Mouse (Mus musculus) hindbrain, embryonic 13.5 days (tissue): ENCODE measurements around the gene Ttc39b. TPM values are rescaled to one million over a fixed set of nuclear protein-coding genes. Genes with fewer than 3 reads are reported as not detected.

Experiments
- ATAC-seq: fragments of 200-750 bp; cut with Nextera tagmentation; 2 replicates; pipeline ENCODE4 v1.8.0; 2017; ENCODE audit warnings: moderate TSS enrichment; ENCODE audit not compliant: low FRiP score
- H3K27ac ChIP-seq: fragments of 300-500 bp; sonication (generic); 2 replicates; pipeline ENCODE4 v1.5.1; 2015; ENCODE audit warnings: inconsistent platforms, mild to moderate bottlenecking, moderate library complexity
- H3K27me3 ChIP-seq: fragments of 300-500 bp; sonication (generic); 2 replicates; pipeline ENCODE4 v1.6.1; 2015; ENCODE audit warnings: mild to moderate bottlenecking, inconsistent platforms
- H3K36me3 ChIP-seq: fragments of 300-500 bp; sonication (generic); 2 replicates; pipeline ENCODE4 v1.6.1; 2015; ENCODE audit warnings: mild to moderate bottlenecking, inconsistent platforms
- H3K4me1 ChIP-seq: fragments of 300-500 bp; sonication (generic); replicated peaks from 2 replicates; pipeline ENCODE4 v1.6.1; 2015; ENCODE audit warnings: inconsistent platforms
- H3K4me2 ChIP-seq: fragments of 300-500 bp; sonication (generic); 2 replicates; pipeline ENCODE4 v1.6.1; 2015; ENCODE audit warnings: inconsistent platforms, mild to moderate bottlenecking, moderate library complexity
- H3K4me3 ChIP-seq: fragments of 300-500 bp; sonication (generic); 2 replicates; pipeline ENCODE4 v1.5.1; 2015; ENCODE audit warnings: mild to moderate bottlenecking, inconsistent platforms
- H3K9ac ChIP-seq: fragments of 300-500 bp; sonication (generic); 2 replicates; pipeline ENCODE4 v1.6.1; 2015; ENCODE audit warnings: mild to moderate bottlenecking, inconsistent platforms
- H3K9me3 ChIP-seq: fragments of 300-500 bp; sonication (generic); 2 replicates; pipeline ENCODE4 v1.6.1; 2016; ENCODE audit warnings: inconsistent platforms
- WGBS: fragments of 180-500 bp; shearing (Covaris S2); methylation state at CpG from one replicate; pipeline ENCODE4 v1.1.7; 2015; 5-methylcytosine and 5-hydroxymethylcytosine counted together
- polyA plus RNA-seq: library from polyadenylated mRNA; unstranded; fragments of >200 nt; fragmentation: Nextera tagmentation; extraction: Ambion mirVana; gene quantifications from 2 replicates; pipeline ENCODE4 v1.2.1, GENCODE M21; 2015

Ttc39b gene
- 5.3 and 5.5 TPM in 2 replicates for polyA plus RNA-seq

DNA sequence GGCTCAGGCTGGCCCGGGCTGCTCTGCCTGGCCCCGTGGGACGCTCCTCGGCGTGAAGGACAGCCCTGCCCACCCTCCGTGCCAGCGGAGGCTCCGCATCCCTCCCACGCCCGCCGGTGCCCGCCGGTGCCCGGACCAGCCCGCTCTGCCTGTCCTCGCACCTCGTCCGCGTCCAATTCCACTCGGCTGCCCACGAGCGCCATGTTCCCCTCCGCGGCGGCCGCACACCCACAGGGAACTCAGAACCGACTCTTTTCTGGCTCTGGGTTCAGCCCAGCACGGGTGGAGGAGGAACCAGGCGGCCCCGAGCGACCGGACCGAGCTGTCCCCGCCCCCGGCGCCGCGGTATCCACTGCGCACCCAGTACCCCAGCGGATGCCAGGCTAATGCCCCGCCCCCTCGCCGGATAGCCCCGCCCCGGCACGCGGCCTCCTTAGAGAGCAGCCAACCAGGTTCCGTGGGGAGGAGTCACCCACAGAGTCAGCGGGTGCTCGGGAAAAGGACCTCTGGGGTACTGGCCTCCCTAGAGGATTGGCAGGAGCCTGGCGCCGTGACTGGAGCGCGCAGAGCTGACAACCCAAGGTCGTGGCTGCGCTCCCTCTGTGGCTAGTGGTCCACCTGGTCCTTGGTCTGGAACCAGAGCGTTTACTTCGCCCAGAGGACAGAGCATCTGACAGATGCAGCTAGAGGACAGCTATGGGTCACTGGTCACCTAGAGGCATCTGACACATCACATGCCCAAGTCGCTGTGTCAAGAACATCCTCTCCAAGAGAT lies at the start of gene Ttc39b:
Ttc39b (minus strand) TSS at position 346 of the 775 bp plus-strand sequence.
- under 1% methylated on average over 59 of the region's 59 CpGs for WGBS
- no peaks in the 10 kb centered on the region for H3K9me3 ChIP-seq
- peak within 1 kb of the TSS; percentile 71 for H3K4me3 ChIP-seq
- ATAC-seq = peak; percentile 98
- peak within 1 kb of the TSS; percentile 99 for H3K4me2 ChIP-seq
- no peaks in the 10 kb centered on the region for H3K36me3 ChIP-seq
- peaks cover 15% of the 10 kb centered on the region; the same call in 1 of the 2 replicates for H3K4me1 ChIP-seq
- no peak within 1 kb of the TSS; the same call in 1 of the 2 replicates for H3K27ac ChIP-seq
- H3K27me3 ChIP-seq = peaks cover 14% of the 10 kb centered on the region; the same call in 1 of the 2 replicates
- H3K9ac ChIP-seq = peak within 1 kb of the TSS; percentile 75

DNA sequence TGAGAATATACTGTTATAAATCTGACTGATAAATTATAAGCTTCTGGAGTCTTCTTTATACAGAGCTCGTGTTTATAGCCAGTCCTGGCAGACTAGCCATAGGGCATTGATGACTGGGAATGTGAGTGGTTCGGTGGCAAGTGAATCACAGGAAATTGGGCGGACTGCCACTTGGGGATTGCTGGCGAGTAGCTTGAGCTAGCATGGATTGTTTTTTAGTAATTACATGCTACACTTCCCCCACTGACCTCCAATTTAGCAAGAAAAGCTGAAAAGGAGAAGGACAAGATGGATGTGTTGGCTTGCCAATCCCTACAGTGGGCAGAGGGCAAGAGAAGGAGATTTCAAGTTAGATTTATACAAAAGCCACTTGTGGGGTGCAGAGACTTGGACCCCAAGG lies 49.3 kb upstream of the Ttc39b start:
- H3K27me3 ChIP-seq = no peaks in the 10 kb centered on the region
- no peaks in the 10 kb centered on the region for H3K4me1 ChIP-seq
- H3K9me3 ChIP-seq = no peaks in the 10 kb centered on the region
- H3K9ac ChIP-seq = no peak overlapping the region
- no peak overlapping the region for H3K27ac ChIP-seq
- 67% methylated on average over 4 of the region's 4 CpGs for WGBS
- no peak overlapping the region for H3K4me2 ChIP-seq
- no peaks in the 10 kb centered on the region for H3K36me3 ChIP-seq
- H3K4me3 ChIP-seq = no peak overlapping the region
- no peak for ATAC-seq

DNA sequence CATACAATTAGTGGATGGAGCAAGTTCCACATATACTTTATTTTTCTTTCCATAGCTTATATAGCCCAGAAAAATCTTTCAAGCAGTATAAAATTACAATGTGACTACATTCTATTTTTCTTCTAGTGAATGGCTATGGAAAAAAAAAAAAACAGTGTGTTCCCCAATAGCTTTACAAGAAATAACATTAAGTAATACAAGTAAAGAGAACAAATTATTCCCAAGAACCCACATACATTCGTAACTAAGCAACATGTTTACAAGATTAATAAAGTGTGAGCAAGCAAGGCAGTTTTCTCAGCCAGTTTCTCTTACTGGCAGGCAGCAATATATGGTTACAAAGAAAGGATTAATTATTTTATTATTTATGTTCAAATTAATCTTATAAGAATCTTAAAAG lies 33.7 kb upstream of the Ttc39b start:
- WGBS = 92% methylated on average over 1 of the region's 1 CpGs
- no peaks in the 10 kb centered on the region for H3K36me3 ChIP-seq
- H3K9me3 ChIP-seq = 0 out of 2 replicates have a peak, but pooled peaks cover 4% of the 10 kb centered on the region
- no peak overlapping the region for H3K27ac ChIP-seq
- no peak for ATAC-seq
- no peak overlapping the region for H3K4me2 ChIP-seq
- no peak overlapping the region for H3K9ac ChIP-seq
- H3K4me1 ChIP-seq = no peaks in the 10 kb centered on the region
- H3K4me3 ChIP-seq = no peak overlapping the region
- H3K27me3 ChIP-seq = no peaks in the 10 kb centered on the region

DNA sequence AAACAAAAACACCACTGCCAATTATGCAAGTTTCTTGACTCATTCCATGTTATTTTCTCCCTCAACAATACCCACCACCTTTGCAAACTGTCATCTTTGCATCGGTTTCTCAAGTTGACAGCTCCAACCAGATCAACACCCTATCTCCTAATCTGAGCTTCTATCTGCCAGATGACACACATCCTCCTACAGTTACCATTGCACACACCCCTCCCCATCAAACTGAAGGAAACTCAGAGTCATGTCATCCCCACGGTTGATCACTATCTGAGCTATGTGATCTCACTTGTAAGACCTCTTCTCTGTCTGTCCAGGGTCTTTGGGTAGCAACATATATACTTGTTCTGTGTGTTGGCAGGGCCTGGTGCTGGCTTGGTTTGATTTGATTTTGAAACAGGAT lies 30.7 kb upstream of the Ttc39b start:
- Histone ChIP-seq H3K4me3 (no peak overlapping the region), H3K27me3 (no peaks in the 10 kb centered on the region), H3K27ac (no peak overlapping the region), H3K4me2 (no peak overlapping the region), H3K9ac (no peak overlapping the region), H3K9me3 (no peaks in the 10 kb centered on the region), H3K4me1 (no peaks in the 10 kb centered on the region), H3K36me3 (no peaks in the 10 kb centered on the region)
- ATAC-seq = no peak
- WGBS = 91% methylated on average over 2 of the region's 2 CpGs

DNA sequence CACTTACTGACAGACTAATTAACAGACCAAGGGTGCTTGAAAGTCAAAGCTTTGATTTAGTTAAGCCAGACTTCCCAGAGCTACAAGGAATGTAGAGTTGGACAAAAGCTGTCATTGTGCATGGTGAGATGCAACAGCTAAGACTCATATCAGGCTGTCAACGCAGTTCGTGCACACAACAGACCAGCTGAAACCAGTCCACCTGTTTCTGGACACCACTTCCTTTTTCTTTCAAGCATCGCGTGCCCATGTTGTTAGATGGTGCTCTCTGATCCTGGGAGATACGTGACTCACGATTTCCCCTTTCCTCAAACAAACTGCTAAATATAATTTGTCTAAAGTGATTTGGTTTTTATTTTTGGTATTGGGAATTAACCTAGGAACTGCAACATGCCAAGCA lies 29.9 kb upstream of the Ttc39b start:
- 87% methylated on average over 6 of the region's 6 CpGs for WGBS

DNA sequence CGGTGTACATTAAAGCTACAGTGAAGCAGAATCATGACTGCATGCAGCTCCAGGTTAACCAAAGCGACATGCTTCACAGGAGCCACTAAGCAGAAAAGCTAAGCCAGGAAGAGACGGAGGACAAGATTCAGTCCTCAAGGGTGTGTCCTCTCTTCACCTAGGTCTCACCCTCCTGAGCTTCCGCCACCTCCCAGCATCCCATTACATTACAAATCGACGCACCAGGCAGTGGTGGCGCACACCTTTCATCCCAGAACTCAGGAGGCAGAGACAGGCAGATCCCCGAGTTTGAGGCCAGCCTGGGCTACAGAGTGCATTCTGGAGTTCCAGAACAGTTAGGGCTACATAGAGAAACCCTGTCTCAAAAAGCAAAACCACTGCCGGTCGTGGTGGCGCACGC lies 29.2 kb upstream of the Ttc39b start:
- Histone ChIP-seq H3K9me3 (no peaks in the 10 kb centered on the region), H3K4me2 (no peak overlapping the region), H3K27ac (no peak overlapping the region), H3K4me3 (no peak overlapping the region), H3K9ac (no peak overlapping the region), H3K27me3 (no peaks in the 10 kb centered on the region), H3K4me1 (no peaks in the 10 kb centered on the region), H3K36me3 (no peaks in the 10 kb centered on the region)
- ATAC-seq = no peak
- whole genome bisulfite sequencing = 97% methylated on average over 12 of the region's 12 CpGs

More for the DNA sequence above, 29.9 kb upstream of the Ttc39b start:
- no peak overlapping the region for H3K4me2 ChIP-seq
- H3K9ac ChIP-seq = no peak overlapping the region
- H3K4me3 ChIP-seq = no peak overlapping the region
- H3K36me3 ChIP-seq = no peaks in the 10 kb centered on the region
- H3K9me3 ChIP-seq = no peaks in the 10 kb centered on the region
- no peaks in the 10 kb centered on the region for H3K4me1 ChIP-seq
- no peak overlapping the region for H3K27ac ChIP-seq
- no peak for ATAC-seq
- H3K27me3 ChIP-seq = no peaks in the 10 kb centered on the region

DNA sequence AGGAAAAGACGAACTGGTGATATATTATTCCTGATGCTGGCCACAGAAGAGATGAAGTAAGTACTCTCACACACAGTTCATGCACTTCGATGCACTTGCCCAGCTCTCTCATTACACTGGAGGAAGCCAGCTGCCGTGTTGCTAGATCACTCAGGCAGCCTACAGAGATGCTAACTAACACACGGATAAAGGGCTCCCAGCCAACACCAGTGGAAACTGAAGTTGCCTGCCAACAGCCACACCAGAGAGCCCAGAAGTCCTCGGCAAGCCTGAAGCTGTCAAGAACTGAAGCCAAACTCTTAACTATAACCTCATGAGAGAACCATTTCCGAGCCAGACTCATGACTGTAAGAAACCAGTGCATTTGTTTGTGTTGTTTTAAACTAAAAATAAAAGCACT lies 26.7 kb upstream of the Ttc39b start:
- ATAC-seq = no peak
- no peaks in the 10 kb centered on the region for H3K27me3 ChIP-seq
- no peak overlapping the region for H3K4me3 ChIP-seq
- H3K27ac ChIP-seq = no peak overlapping the region
- no peaks in the 10 kb centered on the region for H3K36me3 ChIP-seq
- H3K9me3 ChIP-seq = no peaks in the 10 kb centered on the region
- H3K4me1 ChIP-seq = no peaks in the 10 kb centered on the region
- 63% methylated on average over 6 of the region's 6 CpGs for WGBS
- H3K9ac ChIP-seq = no peak overlapping the region
- H3K4me2 ChIP-seq = no peak overlapping the region

DNA sequence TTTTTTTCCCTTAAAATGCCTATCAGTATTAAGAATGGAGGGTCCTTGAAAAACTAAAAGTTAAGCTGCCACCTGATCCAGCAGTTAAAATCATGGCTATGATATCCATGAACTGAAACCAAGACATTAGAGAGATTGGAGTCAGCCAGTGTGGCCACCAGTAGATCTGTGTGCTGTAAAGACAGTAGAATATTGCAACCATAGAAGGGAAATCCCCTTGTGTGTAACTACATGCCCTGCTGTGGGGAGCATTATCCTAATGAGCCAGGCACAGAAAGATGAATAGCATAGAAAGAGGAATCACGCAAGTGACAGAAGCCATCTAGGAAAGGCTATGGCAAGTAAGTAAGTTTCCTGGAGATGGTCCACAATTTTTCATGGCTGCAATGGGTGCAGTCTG lies 24.9 kb upstream of the Ttc39b start:
- H3K4me3 ChIP-seq = no peak overlapping the region
- H3K4me2 ChIP-seq = no peak overlapping the region
- H3K36me3 ChIP-seq = no peaks in the 10 kb centered on the region
- no peak for ATAC-seq
- H3K27me3 ChIP-seq = no peaks in the 10 kb centered on the region
- WGBS = 77% methylated on average over 1 of the region's 1 CpGs
- H3K9ac ChIP-seq = no peak overlapping the region
- no peak overlapping the region for H3K27ac ChIP-seq
- no peaks in the 10 kb centered on the region for H3K4me1 ChIP-seq
- H3K9me3 ChIP-seq = no peaks in the 10 kb centered on the region

DNA sequence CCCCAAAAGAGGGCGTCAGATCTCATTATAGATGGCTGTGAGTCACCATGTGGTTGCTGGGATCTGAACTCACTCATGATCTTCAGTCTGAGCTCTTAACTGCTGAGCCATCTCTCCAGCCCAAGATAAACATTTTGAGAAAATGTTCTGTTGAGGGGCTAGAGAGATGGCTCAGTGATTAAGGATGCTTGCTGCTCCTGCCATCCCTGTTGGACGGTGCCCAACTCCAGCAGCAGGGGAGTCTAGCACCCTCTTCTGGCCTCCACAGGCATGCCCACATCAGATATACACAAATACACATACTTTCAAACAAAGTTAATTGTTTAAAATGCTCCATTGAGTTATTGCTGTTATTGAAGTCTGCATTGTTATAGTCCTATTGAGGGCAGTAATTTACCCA lies 19.8 kb upstream of the Ttc39b start:
- H3K27ac ChIP-seq = no peak overlapping the region
- 58% methylated on average over 2 of the region's 2 CpGs for WGBS
- H3K9me3 ChIP-seq = no peaks in the 10 kb centered on the region

DNA sequence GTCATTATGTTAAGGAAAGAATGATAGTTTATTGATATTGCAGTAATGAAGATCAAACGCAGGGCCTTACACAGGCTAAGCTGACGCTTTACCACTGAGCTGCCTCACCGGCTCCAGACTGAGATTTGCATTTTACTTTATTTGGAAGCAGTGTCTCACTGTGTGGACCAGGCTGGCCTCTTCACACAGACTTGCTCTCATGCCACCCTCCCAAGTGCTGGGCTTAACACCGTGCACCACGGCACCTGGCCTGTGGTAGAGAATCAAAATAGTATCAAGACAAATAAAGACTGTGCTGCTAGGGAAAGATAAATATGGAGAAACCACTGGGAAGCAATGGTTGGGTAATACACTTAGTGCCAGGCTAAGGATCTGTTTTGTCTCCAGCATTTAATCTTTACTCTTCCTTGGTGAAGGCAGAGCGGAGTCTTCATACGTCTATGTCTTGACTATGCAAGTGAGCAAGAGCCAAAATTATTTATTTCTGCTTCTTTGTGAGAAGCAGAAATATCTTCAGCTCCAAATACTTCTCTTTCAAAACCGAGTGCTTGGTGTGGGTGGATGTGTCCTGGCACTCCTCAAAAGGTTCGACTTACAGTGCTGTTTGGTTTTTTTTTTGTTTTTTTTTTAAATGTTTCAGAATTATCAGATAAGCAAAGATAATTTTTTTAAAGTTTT lies 19.2 kb upstream of the Ttc39b start:
- H3K36me3 ChIP-seq = no peaks in the 10 kb centered on the region
- no peak overlapping the region for H3K9ac ChIP-seq
- no peak overlapping the region for H3K4me2 ChIP-seq
- H3K27ac ChIP-seq = no peak overlapping the region
- no peak overlapping the region for H3K4me3 ChIP-seq
- H3K4me1 ChIP-seq = no peaks in the 10 kb centered on the region
- ATAC-seq = no peak
- H3K27me3 ChIP-seq = no peaks in the 10 kb centered on the region
- H3K9me3 ChIP-seq = no peaks in the 10 kb centered on the region
- 81% methylated on average over 9 of the region's 9 CpGs for WGBS

More for the DNA sequence above, 19.8 kb upstream of the Ttc39b start:
- Histone ChIP-seq H3K4me1 (no peaks in the 10 kb centered on the region), H3K27me3 (no peaks in the 10 kb centered on the region), H3K9ac (no peak overlapping the region), H3K4me2 (no peak overlapping the region), H3K36me3 (no peaks in the 10 kb centered on the region), H3K4me3 (no peak overlapping the region)
- ATAC-seq = no peak

DNA sequence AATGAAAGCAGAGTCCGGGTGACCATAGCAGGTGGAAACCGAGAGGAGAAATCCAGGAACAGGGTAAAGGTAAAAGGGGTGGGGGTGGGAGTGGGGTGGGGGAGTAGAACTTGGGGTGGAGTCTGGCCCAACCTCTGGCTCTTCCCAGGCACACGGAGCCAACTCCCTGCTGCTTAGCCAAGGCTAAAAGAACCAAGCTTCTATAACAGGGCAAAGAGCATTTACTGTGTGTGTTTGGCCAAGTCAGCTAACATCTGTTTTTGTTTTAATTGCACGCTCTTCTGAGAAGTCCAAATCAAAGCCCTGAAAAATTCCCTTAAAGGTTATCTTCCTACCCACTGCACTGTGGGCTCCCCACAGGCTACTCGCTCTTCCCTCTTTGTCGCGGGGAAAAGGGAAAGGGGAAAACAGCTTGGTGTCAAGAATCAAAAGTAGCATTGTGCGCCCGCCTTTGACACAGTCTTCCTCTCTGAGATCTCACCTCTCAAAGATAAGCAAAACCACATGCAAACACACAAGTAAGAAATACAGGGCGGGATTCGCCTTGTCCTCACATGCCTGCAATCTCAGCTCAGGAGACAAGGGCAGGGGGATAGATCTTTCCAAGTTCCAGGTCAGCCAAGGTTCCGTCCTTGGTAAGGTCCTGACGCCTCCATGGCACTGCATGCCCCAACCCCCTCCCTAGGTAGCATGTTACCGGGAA lies 18.4 kb upstream of the Ttc39b start:
- Histone ChIP-seq H3K27ac (no peak overlapping the region), H3K9me3 (no peaks in the 10 kb centered on the region), H3K9ac (no peak overlapping the region), H3K36me3 (no peaks in the 10 kb centered on the region), H3K4me1 (no peaks in the 10 kb centered on the region), H3K27me3 (no peaks in the 10 kb centered on the region), H3K4me3 (no peak overlapping the region), H3K4me2 (no peak overlapping the region)
- 61% methylated on average over 13 of the region's 14 CpGs for WGBS
- no peak for ATAC-seq

DNA sequence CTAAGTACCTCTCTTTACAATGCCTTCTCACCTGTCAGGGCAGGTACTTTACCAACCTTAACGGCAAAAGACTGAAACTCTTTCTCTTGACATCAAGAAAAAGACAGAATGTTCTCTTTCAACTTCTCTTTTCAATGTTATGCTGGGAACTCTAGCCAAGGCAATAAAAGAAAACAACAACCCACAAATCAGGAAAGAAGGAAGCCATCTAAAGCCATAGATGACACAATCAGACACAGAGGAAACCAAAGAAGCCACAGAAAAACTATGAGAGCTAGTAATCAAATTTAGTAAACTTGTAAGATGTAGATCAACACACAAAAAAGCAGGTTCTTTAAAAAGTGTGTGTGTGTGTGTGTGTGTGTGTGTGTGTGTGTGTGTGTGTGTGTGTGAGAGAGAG lies 15.3 kb upstream of the Ttc39b start:
- no peak for ATAC-seq
- H3K27ac ChIP-seq = no peak overlapping the region
- no peak overlapping the region for H3K9ac ChIP-seq
- H3K36me3 ChIP-seq = no peaks in the 10 kb centered on the region
- no peaks in the 10 kb centered on the region for H3K4me1 ChIP-seq
- no peak overlapping the region for H3K4me2 ChIP-seq
- WGBS = 91% methylated on average over 1 of the region's 1 CpGs
- no peak overlapping the region for H3K4me3 ChIP-seq
- H3K27me3 ChIP-seq = no peaks in the 10 kb centered on the region
- H3K9me3 ChIP-seq = no peaks in the 10 kb centered on the region
